In the genomic region with DNA sequence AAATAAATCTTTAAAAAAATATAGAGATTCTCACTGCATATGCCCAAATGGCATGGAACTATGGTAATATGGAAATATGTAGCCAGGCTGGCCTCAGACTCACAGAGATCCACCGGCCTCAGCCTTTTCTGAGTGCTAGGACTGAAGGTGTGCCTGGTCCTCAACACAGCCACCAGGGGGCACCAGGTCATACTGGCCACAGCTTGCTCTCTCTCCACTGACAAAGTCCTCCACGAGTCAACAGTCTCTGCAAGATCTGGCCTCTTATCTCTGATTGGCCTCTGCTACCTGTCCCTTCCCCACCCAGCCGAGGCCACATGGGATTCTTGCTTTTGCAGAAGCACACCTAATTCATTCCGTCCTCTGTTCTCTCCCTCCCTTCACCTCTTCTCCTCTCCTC, we compare ENCODE assay signal across 9 mouse cellular contexts. TPM values are rescaled to one million over a fixed set of nuclear protein-coding genes. Genes with fewer than 3 reads are reported as not detected.
DNase-seq lines count a peak whose midpoint lies in the region; ATAC-seq and TF ChIP-seq lines count a peak whose summit lies in the region.
"Had no signal": no experiment of that assay in that cellular context is flagged by ENCODE, and none has a peak within 500 bp of the region (broad histone marks: within the 10 kb centered on the region; RNA-seq: fewer than 3 reads in every experiment).

No protein-coding gene starts in this region.

- no peak overlapping the region for H3K9ac ChIP-seq in forebrain, embryonic 12.5 days
- no peak overlapping the region for H3K9ac ChIP-seq in forebrain, embryonic 15.5 days (replicated peaks)
- no peak overlapping the region for H3K9ac ChIP-seq in MEL (ENCODE audit: control insufficient read depth, low read depth, low read length, poor library complexity, severe bottlenecking)

- H3K27ac ChIP-seq in forebrain, embryonic 12.5 days = no peak overlapping the region
- H3K27ac ChIP-seq in forebrain, embryonic 15.5 days (replicated peaks) = no peak overlapping the region
- no peak overlapping the region for H3K27ac ChIP-seq in MEL (ENCODE audit: control insufficient read depth, low read depth, low read length)

- WGBS in forebrain, embryonic 12.5 days = 40% methylated on average over 4 of the region's 4 CpGs
- 34% methylated on average over 4 of the region's 4 CpGs for WGBS in forebrain, embryonic 15.5 days

- H3K4me1 ChIP-seq in forebrain, embryonic 12.5 days = no peaks in the 10 kb centered on the region
- H3K4me1 ChIP-seq in forebrain, embryonic 15.5 days = no peaks in the 10 kb centered on the region
- peaks cover 0 to 5% of the 10 kb centered on the region in 2 experiments; a peak in 2 of 4 replicates for H3K4me1 ChIP-seq in MEL (ENCODE audit: control insufficient read depth in 1 of 2, insufficient read depth in 2 of 2, low read length in 2 of 2)

- TF ChIP-seq EP300 in MEL (IDR thresholded peaks at IDR 0.05; ENCODE audit: low read depth in 1 of 2, low read length in 2 of 2) = no peak

- TF ChIP-seq RAD21 in MEL (IDR thresholded peaks at IDR 0.05; ENCODE audit: low read depth, low read length) = peak; percentile 65

- no peaks in the 10 kb centered on the region for H3K27me3 ChIP-seq in forebrain, embryonic 12.5 days
- H3K27me3 ChIP-seq in forebrain, embryonic 15.5 days = no peaks in the 10 kb centered on the region
- H3K27me3 ChIP-seq in MEL (ENCODE audit: control insufficient read depth in 1 of 2, insufficient read depth in 2 of 2, low read length in 2 of 2) = no peaks in the 10 kb centered on the region

- H3K4me2 ChIP-seq in forebrain, embryonic 12.5 days = no peak overlapping the region
- H3K4me2 ChIP-seq in forebrain, embryonic 15.5 days (replicated peaks) = no peak overlapping the region

- H3K36me3 ChIP-seq in forebrain, embryonic 12.5 days (replicated peaks) = 0 out of 2 replicates have a peak, but pooled peaks cover under 1% of the 10 kb centered on the region
- peaks cover 1% of the 10 kb centered on the region; the same call in 1 of the 2 replicates for H3K36me3 ChIP-seq in forebrain, embryonic 15.5 days
- H3K36me3 ChIP-seq in MEL (ENCODE audit: control insufficient read depth in 1 of 2, insufficient read depth in 2 of 2, low read length in 2 of 2) = peaks cover 0 to 2% of the 10 kb centered on the region in 2 experiments; a peak in 1 of 4 replicates

- H3K9me3 ChIP-seq in forebrain, embryonic 12.5 days = no peaks in the 10 kb centered on the region
- no peaks in the 10 kb centered on the region for H3K9me3 ChIP-seq in forebrain, embryonic 15.5 days
- H3K9me3 ChIP-seq in MEL (replicated peaks; ENCODE audit: insufficient read depth, low read length) = no peaks in the 10 kb centered on the region

- no peaks in the 10 kb centered on the region for H3K79me2 ChIP-seq in MEL (ENCODE audit: control insufficient read depth, insufficient read depth, low read length, poor library complexity)

- DNase-seq in MEL (ENCODE audit: low read depth, low spot score) = peak; percentile 87
- peak; percentile 58 for DNase-seq in embryo, embryonic 11 days
- peak; percentile 67 to 71 for DNase-seq in lung, adult 18-20 months
- peak; percentile 66 for DNase-seq in skeletal muscle tissue, adult 2 months (ENCODE audit: low read depth, low spot score)

- 0 out of 2 replicates have a peak, but pooled peaks have one; percentile 11 for ATAC-seq in forebrain, embryonic 12.5 days (ENCODE audit: low FRiP score)
- no peak for ATAC-seq in forebrain, embryonic 15.5 days (replicated peaks)
- ATAC-seq in hematopoietic stem cell, adult 5-6 weeks (replicated peaks in 1 of 2; ENCODE audit: insufficient read depth in 1 of 2, low FRiP score in 2 of 2, low TSS enrichment in 1 of 2, low read depth in 1 of 2, poor library complexity in 2 of 2, severe bottlenecking in 2 of 2) = peak; percentile 86 to 89
- no peak for ATAC-seq in frontal cortex, adult (ENCODE audit: low TSS enrichment)

- TF ChIP-seq CTCF in MEL (IDR thresholded peaks at IDR 0.05 in 2 of 3, conservative IDR thresholded peaks at IDR 0.05 in 1 of 3; ENCODE audit: control insufficient read depth in 1 of 3, insufficient read depth in 1 of 3, low read depth in 2 of 3, low read length in 3 of 3, poor library complexity in 1 of 3, severe bottlenecking in 1 of 3) = peak; percentile 81 to 92 (median 90)

- TF ChIP-seq POLR2A in MEL (IDR thresholded peaks at IDR 0.05; ENCODE audit: control insufficient read depth in 1 of 2, insufficient read depth in 1 of 2, low read depth in 1 of 2, low read length in 2 of 2, poor library complexity in 1 of 2) = no peak

- no peak overlapping the region for H3K4me3 ChIP-seq in forebrain, embryonic 12.5 days (replicated peaks)
- no peak overlapping the region for H3K4me3 ChIP-seq in forebrain, embryonic 15.5 days
- H3K4me3 ChIP-seq in MEL (ENCODE audit: control insufficient read depth in 1 of 2, insufficient read depth in 1 of 2, low read depth in 2 of 2, low read length in 2 of 2) = no peak overlapping the region
- H3K4me3 ChIP-seq: myocyte had no signal

TF ChIP-seq in MEL, 35 proteins besides CTCF, POLR2A, EP300 and RAD21 (continues in another document):
- no peak for TF ChIP-seq MYB (IDR thresholded peaks at IDR 0.05; ENCODE audit: low read depth, low read length)
- TF ChIP-seq ZC3H11A (IDR thresholded peaks at IDR 0.05; ENCODE audit: low read depth, low read length) = peak; percentile 69
- no peak for TF ChIP-seq ELF1 (IDR thresholded peaks at IDR 0.05; ENCODE audit: low read depth, low read length)
- no peak for TF ChIP-seq USF1 (IDR thresholded peaks at IDR 0.05; ENCODE audit: low read depth, low read length)
- TF ChIP-seq KAT2A (conservative IDR thresholded peaks at IDR 0.05; ENCODE audit: low read depth, low read length) = no peak
- 0 out of 2 replicates have a peak, but pooled peaks have one; percentile 50 for TF ChIP-seq MYC (IDR thresholded peaks at IDR 0.05; ENCODE audit: low read depth, low read length)
- TF ChIP-seq GATA1 (IDR thresholded peaks at IDR 0.05; ENCODE audit: low read depth, low read length) = 0 out of 2 replicates have a peak, but pooled peaks have one; percentile 25
- TF ChIP-seq SIN3A (IDR thresholded peaks at IDR 0.05; ENCODE audit: low read length) = peak; percentile 45; the same call in 1 of the 2 replicates
- peak; percentile 75 for TF ChIP-seq MXI1 (IDR thresholded peaks at IDR 0.05; ENCODE audit: low read depth, low read length)
- TF ChIP-seq E2F4 (IDR thresholded peaks at IDR 0.05; ENCODE audit: borderline replicate concordance, low read depth, low read length) = no peak
- no peak for TF ChIP-seq MEF2A (IDR thresholded peaks at IDR 0.05; ENCODE audit: extremely low read depth, insufficient replicate concordance, low read depth, low read length, poor library complexity, severe bottlenecking)
- TF ChIP-seq MAX (IDR thresholded peaks at IDR 0.05; ENCODE audit: low read length) = 0 out of 2 replicates have a peak, but pooled peaks have one; percentile 50
- TF ChIP-seq TCF12 (IDR thresholded peaks at IDR 0.05; ENCODE audit: low read depth, low read length) = no peak
- no peak for TF ChIP-seq UBTF (IDR thresholded peaks at IDR 0.05; ENCODE audit: borderline replicate concordance, insufficient read depth, low read depth, low read length)
- TF ChIP-seq TBP (IDR thresholded peaks at IDR 0.05; ENCODE audit: low read depth, low read length) = no peak
- TF ChIP-seq ZKSCAN1 (IDR thresholded peaks at IDR 0.05; ENCODE audit: low read depth, low read length) = no peak
- no peak for TF ChIP-seq POLR2AphosphoS2 (IDR thresholded peaks at IDR 0.05; ENCODE audit: low read length)
- TF ChIP-seq SMC3 (IDR thresholded peaks at IDR 0.05; ENCODE audit: low read depth, low read length) = peak; percentile 91

RNA-seq across cellular contexts. Expression of gene Selenow, which starts 7.7 kb away (rescaled TPM):
- polyA plus RNA-seq in forebrain, embryonic 12.5 days (2016; fragmentation: Nextera tagmentation; extraction: Ambion mirVana) = 1,130 and 1,137 TPM in 2 replicates
- 1,503 and 1,574 TPM in 2 replicates for polyA plus RNA-seq in forebrain, embryonic 15.5 days (2015; fragmentation: Nextera tagmentation; extraction: Ambion mirVana)
- total RNA-seq in MEL (2012; rRNA removed) = 13.1 and 15.8 TPM in 2 replicates
- 10 to 100 TPM in 1 of 2 experiments, not detected in 1; 71.2 TPM for polyA plus RNA-seq in MEL (2012; ENCODE audit: insufficient read depth in 1 of 2, insufficient read length in 2 of 2, low read depth in 1 of 2, low replicate concordance in 2 of 2, missing spikeins in 1 of 2)
- 49.4 and 91.1 TPM in 2 replicates for total RNA-seq in hematopoietic stem cell, adult 5-6 weeks (2017)

RNA-seq across cellular contexts. Expression of gene Nop53, which starts 16.0 kb away (rescaled TPM):
- polyA plus RNA-seq in forebrain, embryonic 12.5 days (2016; fragmentation: Nextera tagmentation; extraction: Ambion mirVana) = 165 and 169 TPM in 2 replicates
- polyA plus RNA-seq in forebrain, embryonic 15.5 days (2015; fragmentation: Nextera tagmentation; extraction: Ambion mirVana) = 144 and 150 TPM in 2 replicates
- total RNA-seq in MEL (2012; rRNA removed) = 310 and 359 TPM in 2 replicates
- polyA plus RNA-seq in MEL (2012; ENCODE audit: insufficient read depth in 1 of 2, insufficient read length in 2 of 2, low read depth in 1 of 2, low replicate concordance in 2 of 2, missing spikeins in 1 of 2) = 100 to 1,000 TPM in 1 of 2 experiments, not detected in 1; 482 TPM
- total RNA-seq in hematopoietic stem cell, adult 5-6 weeks (2017) = 279 and 439 TPM in 2 replicates

RNA-seq across cellular contexts. Expression of gene Ehd2, which starts 37.5 kb away (rescaled TPM):
- 6.6 and 7.6 TPM in 2 replicates for polyA plus RNA-seq in forebrain, embryonic 12.5 days (2016; fragmentation: Nextera tagmentation; extraction: Ambion mirVana)
- 3.7 and 5.0 TPM in 2 replicates for polyA plus RNA-seq in forebrain, embryonic 15.5 days (2015; fragmentation: Nextera tagmentation; extraction: Ambion mirVana)
- 2.5 and 3.2 TPM in 2 replicates for total RNA-seq in MEL (2012; rRNA removed)
- 1 to 10 TPM in 1 of 2 experiments, not detected in 1; 6.2 TPM for polyA plus RNA-seq in MEL (2012; ENCODE audit: insufficient read depth in 1 of 2, insufficient read length in 2 of 2, low read depth in 1 of 2, low replicate concordance in 2 of 2, missing spikeins in 1 of 2)
- total RNA-seq in hematopoietic stem cell, adult 5-6 weeks (2017) = 0.15 and 0.56 TPM in 2 replicates

RNA-seq across cellular contexts. Expression of gene Crxos, which starts 47.5 kb away (rescaled TPM):
- not detected in 2 replicates for polyA plus RNA-seq in forebrain, embryonic 12.5 days (2016; fragmentation: Nextera tagmentation; extraction: Ambion mirVana)
- polyA plus RNA-seq in forebrain, embryonic 15.5 days (2015; fragmentation: Nextera tagmentation; extraction: Ambion mirVana) = 0.25 TPM in 1 of 2 replicates, not detected in the other
- total RNA-seq in MEL (2012; rRNA removed) = not detected in 2 replicates
- polyA plus RNA-seq in MEL (2012; ENCODE audit: insufficient read depth in 1 of 2, insufficient read length in 2 of 2, low read depth in 1 of 2, low replicate concordance in 2 of 2, missing spikeins in 1 of 2) = under 1 TPM in 1 of 2 experiments, not detected in 1; 0.10 TPM
- total RNA-seq in hematopoietic stem cell, adult 5-6 weeks (2017) = not detected in 2 replicates
- polyA plus RNA-seq: myocyte had no signal

RNA-seq across cellular contexts. Expression of gene Crx, which starts 50.1 kb away (rescaled TPM):
- polyA plus RNA-seq in forebrain, embryonic 12.5 days (2016; fragmentation: Nextera tagmentation; extraction: Ambion mirVana) = not detected in 2 replicates
- 0.88 TPM in 1 of 2 replicates, not detected in the other for polyA plus RNA-seq in forebrain, embryonic 15.5 days (2015; fragmentation: Nextera tagmentation; extraction: Ambion mirVana)
- total RNA-seq in MEL (2012; rRNA removed) = not detected in 2 replicates
- polyA plus RNA-seq in MEL (2012; ENCODE audit: insufficient read depth in 1 of 2, insufficient read length in 2 of 2, low read depth in 1 of 2, low replicate concordance in 2 of 2, missing spikeins in 1 of 2) = not detected
- not detected in 2 replicates for total RNA-seq in hematopoietic stem cell, adult 5-6 weeks (2017)
- polyA plus RNA-seq: myocyte had no signal

Comparison
In these comparisons a context has a peak if more than half of its experiments do, and no peak if none do; other contexts are left out.
1. ATAC-seq: peak in forebrain, embryonic 12.5 days (single experiment) and hematopoietic stem cell, adult 5-6 weeks (2 of 2); none in forebrain, embryonic 15.5 days (single experiment) and frontal cortex, adult (single experiment).
2. RNA of gene Selenow, which starts 7.7 kb away (polyA plus RNA-seq): 1,503 to 1,574 TPM in forebrain, embryonic 15.5 days and 1,130 to 1,137 TPM in forebrain, embryonic 12.5 days; 71.2 TPM in MEL; every median in the first group is over 10 times any median in the second.
3. Peak in every context shown above with its lines, with median percentiles within 50 percentile points of each other: DNase-seq.